Mouse (Mus musculus) forebrain, embryonic 13.5 days (tissue): ENCODE data around the gene Nln. TPM values are rescaled to one million over a fixed set of nuclear protein-coding genes. Genes with fewer than 3 reads are reported as not detected.

Experiments used
- ATAC-seq: fragments of 200-750 bp; cut with Nextera tagmentation; 2 replicates; pipeline ENCODE4 v1.8.0; 2017
- H3K27ac ChIP-seq: fragments of 300-500 bp; sonication (generic); 2 replicates; pipeline ENCODE4 v1.5.1; 2015; ENCODE audit warnings: inconsistent platforms, mild to moderate bottlenecking, moderate library complexity
- H3K27me3 ChIP-seq: fragments of 300-500 bp; sonication (generic); 2 replicates; pipeline ENCODE4 v1.6.1; 2015; ENCODE audit warnings: mild to moderate bottlenecking, inconsistent platforms
- H3K36me3 ChIP-seq: fragments of 300-500 bp; sonication (generic); 2 replicates; pipeline ENCODE4 v1.6.1; 2015; ENCODE audit warnings: mild to moderate bottlenecking, inconsistent platforms; ENCODE audit not compliant: poor library complexity, severe bottlenecking
- H3K4me1 ChIP-seq: fragments of 300-500 bp; sonication (generic); 2 replicates; pipeline ENCODE4 v1.6.1; 2015; ENCODE audit warnings: inconsistent platforms
- H3K4me2 ChIP-seq: fragments of 300-500 bp; sonication (generic); 2 replicates; pipeline ENCODE4 v1.6.1; 2015; ENCODE audit warnings: inconsistent platforms, mild to moderate bottlenecking, moderate library complexity
- H3K4me3 ChIP-seq: fragments of 300-500 bp; sonication (generic); 2 replicates; pipeline ENCODE4 v1.5.1; 2015; ENCODE audit warnings: mild to moderate bottlenecking, inconsistent platforms
- H3K9ac ChIP-seq: fragments of 300-500 bp; sonication (generic); 2 replicates; pipeline ENCODE4 v1.6.1; 2015; ENCODE audit warnings: mild to moderate bottlenecking, inconsistent platforms
- H3K9me3 ChIP-seq: fragments of 300-500 bp; sonication (generic); replicated peaks from 2 replicates; pipeline ENCODE4 v1.6.1; 2016; ENCODE audit warnings: inconsistent platforms
- WGBS: fragments of 180-500 bp; shearing (Covaris S2); methylation state at CpG from one replicate; pipeline ENCODE4 v1.1.7; 2015; 5-methylcytosine and 5-hydroxymethylcytosine counted together
- polyA plus RNA-seq: library from polyadenylated mRNA; unstranded; fragments of >200 nt; fragmentation: Nextera tagmentation; extraction: Ambion mirVana; gene quantifications from 2 replicates; pipeline ENCODE4 v1.2.1, GENCODE M21; 2015

The Nln gene
- polyA plus RNA-seq, result 22.3 and 25.7 TPM in 2 replicates

- peaks cover 2% of the 10 kb centered on the region; the same call in 1 of the 2 replicates for H3K9me3 ChIP-seq
- H3K27me3 ChIP-seq, result no peaks in the 10 kb centered on the region
- H3K4me1 ChIP-seq, result peaks cover 29% of the 10 kb centered on the region
- peak within 1 kb of the TSS; percentile 71 for H3K27ac ChIP-seq
- peaks cover 10% of the 10 kb centered on the region; the same call in 1 of the 2 replicates for H3K36me3 ChIP-seq
- peak within 1 kb of the TSS; percentile 73 for H3K4me3 ChIP-seq
- H3K9ac ChIP-seq, result peak within 1 kb of the TSS; percentile 77
- peak; percentile 96 for ATAC-seq
- peak within 1 kb of the TSS; percentile 93 for H3K4me2 ChIP-seq
- under 1% methylated on average over 38 of the region's 44 CpGs for WGBS
Measured at GRCm38 (mm10) chr13:104109288-104109815, at the start of gene Nln, which contains the start of gene Sgtb. TSS of gene Nln (minus strand) at chr13:104109614. TSS of gene Sgtb (plus strand) at chr13:104109741.

- Histone ChIP-seq H3K4me3 (no peak overlapping the region), H3K9ac (no peak overlapping the region), H3K27ac (no peak overlapping the region), H3K36me3 (peaks cover 59% of the 10 kb centered on the region), H3K4me2 (no peak overlapping the region), H3K27me3 (no peaks in the 10 kb centered on the region), H3K4me1 (no peaks in the 10 kb centered on the region), H3K9me3 (no peaks in the 10 kb centered on the region)
- ATAC-seq, result no peak
- WGBS, result 80% methylated on average over 1 of the region's 1 CpGs
Measured at GRCm38 (mm10) chr13:104155686-104156085, 46.3 kb upstream of the Nln start.

- Histone ChIP-seq H3K4me1 (no peaks in the 10 kb centered on the region), H3K4me2 (no peak overlapping the region), H3K9ac (no peak overlapping the region), H3K36me3 (peaks cover 54% of the 10 kb centered on the region), H3K9me3 (no peaks in the 10 kb centered on the region), H3K27me3 (no peaks in the 10 kb centered on the region), H3K4me3 (no peak overlapping the region), H3K27ac (no peak overlapping the region)
- ATAC-seq, result no peak
- 95% methylated on average over 7 of the region's 7 CpGs for whole genome bisulfite sequencing
Measured at GRCm38 (mm10) chr13:104155106-104155505, 45.7 kb upstream of the Nln start.

- peaks cover 53% of the 10 kb centered on the region for H3K36me3 ChIP-seq
- ATAC-seq, result no peak
- H3K27ac ChIP-seq, result no peak overlapping the region
- no peak overlapping the region for H3K9ac ChIP-seq
- no peak overlapping the region for H3K4me3 ChIP-seq
- no peak overlapping the region for H3K4me2 ChIP-seq
- H3K9me3 ChIP-seq, result no peaks in the 10 kb centered on the region
- no peaks in the 10 kb centered on the region for H3K4me1 ChIP-seq
- WGBS, result 97% methylated on average over 5 of the region's 5 CpGs
- H3K27me3 ChIP-seq, result no peaks in the 10 kb centered on the region
Measured at GRCm38 (mm10) chr13:104154180-104154579, 44.8 kb upstream of the Nln start.

- Histone ChIP-seq H3K4me3 (no peak overlapping the region), H3K9me3 (no peaks in the 10 kb centered on the region), H3K27me3 (no peaks in the 10 kb centered on the region), H3K9ac (no peak overlapping the region), H3K36me3 (peaks cover 88% of the 10 kb centered on the region), H3K4me1 (no peaks in the 10 kb centered on the region), H3K4me2 (no peak overlapping the region), H3K27ac (no peak overlapping the region)
- WGBS, result 90% methylated on average over 3 of the region's 3 CpGs
- no peak for ATAC-seq
Measured at GRCm38 (mm10) chr13:104145646-104146045, 36.2 kb upstream of the Nln start.

- Histone ChIP-seq H3K27ac (no peak overlapping the region), H3K9me3 (no peaks in the 10 kb centered on the region), H3K4me3 (no peak overlapping the region), H3K36me3 (peaks cover 94% of the 10 kb centered on the region), H3K4me1 (no peaks in the 10 kb centered on the region), H3K9ac (no peak overlapping the region), H3K27me3 (no peaks in the 10 kb centered on the region), H3K4me2 (no peak overlapping the region)
- 80% methylated on average over 9 of the region's 9 CpGs for WGBS
- ATAC-seq, result no peak
Measured at GRCm38 (mm10) chr13:104144871-104145270, 35.5 kb upstream of the Nln start.

- Histone ChIP-seq H3K4me1 (peaks cover 7% of the 10 kb centered on the region), H3K36me3 (peaks cover 79% of the 10 kb centered on the region), H3K9ac (no peak overlapping the region), H3K9me3 (no peaks in the 10 kb centered on the region), H3K27me3 (no peaks in the 10 kb centered on the region), H3K27ac (no peak overlapping the region), H3K4me2 (no peak overlapping the region), H3K4me3 (no peak overlapping the region)
- WGBS, result 40% methylated on average over 13 of the region's 13 CpGs
- ATAC-seq, result peak; percentile 72
Measured at GRCm38 (mm10) chr13:104139369-104140209, 30.2 kb upstream of the Nln start.

GRCm38 (mm10) chr13:104134510-104135085, 25.2 kb upstream of the Nln start:
- WGBS, result 41% methylated on average over 4 of the region's 4 CpGs
- peaks cover 13% of the 10 kb centered on the region for H3K4me1 ChIP-seq
- no peaks in the 10 kb centered on the region for H3K27me3 ChIP-seq
- no peaks in the 10 kb centered on the region for H3K9me3 ChIP-seq
- peaks cover 64% of the 10 kb centered on the region for H3K36me3 ChIP-seq
- H3K4me2 ChIP-seq, result no peak overlapping the region
- H3K27ac ChIP-seq, result 0 out of 2 replicates have a peak overlapping the region, but pooled peaks have one; percentile 10
- no peak overlapping the region for H3K4me3 ChIP-seq
- no peak overlapping the region for H3K9ac ChIP-seq
- ATAC-seq, result peak; percentile 60; the same call in 1 of the 2 replicates

- H3K27ac ChIP-seq, result no peak overlapping the region
- no peak overlapping the region for H3K4me2 ChIP-seq
- H3K4me1 ChIP-seq, result peaks cover 13% of the 10 kb centered on the region
- no peak overlapping the region for H3K4me3 ChIP-seq
- peaks cover 64% of the 10 kb centered on the region for H3K36me3 ChIP-seq
- no peak for ATAC-seq
- H3K9ac ChIP-seq, result no peak overlapping the region
- H3K27me3 ChIP-seq, result no peaks in the 10 kb centered on the region
- 95% methylated on average over 2 of the region's 2 CpGs for WGBS
- no peaks in the 10 kb centered on the region for H3K9me3 ChIP-seq
Measured at GRCm38 (mm10) chr13:104132561-104132960, 23.1 kb upstream of the Nln start.

- Histone ChIP-seq H3K27ac (no peak overlapping the region), H3K36me3 (peaks cover 46% of the 10 kb centered on the region), H3K4me1 (0 out of 2 replicates have a peak, but pooled peaks cover 4% of the 10 kb centered on the region), H3K27me3 (no peaks in the 10 kb centered on the region), H3K4me3 (no peak overlapping the region), H3K9me3 (no peaks in the 10 kb centered on the region), H3K4me2 (no peak overlapping the region), H3K9ac (no peak overlapping the region)
- ATAC-seq, result no peak
- WGBS, result 93% methylated on average over 20 of the region's 20 CpGs
Measured at GRCm38 (mm10) chr13:104123662-104124381, 14.4 kb upstream of the Nln start.

GRCm38 (mm10) chr13:104122078-104122840, 12.8 kb upstream of the Nln start:
- Histone ChIP-seq H3K27ac (no peak overlapping the region), H3K27me3 (no peaks in the 10 kb centered on the region), H3K36me3 (peaks cover 50% of the 10 kb centered on the region), H3K9ac (no peak overlapping the region), H3K9me3 (no peaks in the 10 kb centered on the region), H3K4me3 (no peak overlapping the region), H3K4me1 (0 out of 2 replicates have a peak, but pooled peaks cover 4% of the 10 kb centered on the region), H3K4me2 (no peak overlapping the region)
- ATAC-seq, result no peak
- 59% methylated on average over 17 of the region's 17 CpGs for WGBS
